Mouse (Mus musculus) liver, postnatal 0 days (tissue): ENCODE results near the gene Pjvk. TPM values are rescaled to one million over a fixed set of nuclear protein-coding genes. Genes with fewer than 3 reads are reported as not detected.

ENCODE experiments used
- ATAC-seq: fragments of 200-750 bp; cut with Nextera tagmentation; 2 replicates; pipeline ENCODE4 v1.8.0; 2017; ENCODE audit warnings: mild to moderate bottlenecking, moderate library complexity
- DNase-seq: peaks from one replicate; pipeline ENCODE4 v3.0.0-alpha.2; 2016
- H3K27ac ChIP-seq: fragments of 300-500 bp; sonication (generic); 2 replicates; pipeline ENCODE4 v1.5.1; 2014; ENCODE audit warnings: antibody characterized with exemption, moderate library complexity, mild to moderate bottlenecking, low read depth
- H3K27me3 ChIP-seq: fragments of 300-500 bp; sonication (generic); 2 replicates; pipeline ENCODE4 v1.6.1; 2014; ENCODE audit warnings: low read length, control low read depth, mixed read lengths; ENCODE audit not compliant: insufficient read depth
- H3K36me3 ChIP-seq: fragments of 300-500 bp; sonication (generic); replicated peaks from 2 replicates; pipeline ENCODE4 v1.6.1; 2014; ENCODE audit warnings: mild to moderate bottlenecking, control low read depth, low read length, moderate library complexity, mixed read lengths; ENCODE audit not compliant: insufficient read depth
- H3K4me1 ChIP-seq: fragments of 300-500 bp; sonication (generic); 2 replicates; pipeline ENCODE4 v1.6.1; 2014; ENCODE audit warnings: antibody characterized with exemption, mild to moderate bottlenecking, control low read depth; ENCODE audit not compliant: insufficient read depth
- H3K4me2 ChIP-seq: fragments of 300-500 bp; sonication (generic); 2 replicates; pipeline ENCODE4 v1.6.1; 2014; ENCODE audit warnings: low read depth, mild to moderate bottlenecking, low read length, moderate library complexity, mixed read lengths
- H3K4me3 ChIP-seq: fragments of 300-500 bp; sonication (generic); 2 replicates; pipeline ENCODE4 v1.5.1; 2014; ENCODE audit warnings: low read depth, low read length
- H3K9ac ChIP-seq: fragments of 300-500 bp; sonication (generic); replicated peaks from 2 replicates; pipeline ENCODE4 v1.6.1; 2014; ENCODE audit warnings: mild to moderate bottlenecking, moderate library complexity
- H3K9me3 ChIP-seq: fragments of 300-500 bp; sonication (generic); 2 replicates; pipeline ENCODE4 v1.6.1; 2016; ENCODE audit warnings: mild to moderate bottlenecking, control low read depth, low read length, mixed read lengths
- CTCF ChIP-seq: sonication (generic); IDR thresholded peaks from 2 replicates; pipeline ENCODE4 v1.5.1; 2016; ENCODE audit warnings: antibody characterized with exemption, low read depth
- EP300 ChIP-seq: IDR thresholded peaks from 2 replicates; pipeline ENCODE4 v1.6.1; 2016; ENCODE audit warnings: antibody characterized with exemption, low read depth, mild to moderate bottlenecking
- WGBS: fragments of 180-500 bp; shearing (Covaris S2); extraction: QIAGEN DNeasy Blood & Tissue Kit; methylation state at CpG from one replicate; pipeline ENCODE4 v1.1.7; 2014; ENCODE audit not compliant: insufficient replicate concordance; 5-methylcytosine and 5-hydroxymethylcytosine counted together
- polyA plus RNA-seq: library from polyadenylated mRNA; unstranded; fragments of >200 nt; fragmentation: Nextera tagmentation; extraction: Ambion mirVana; gene quantifications from 2 replicates; pipeline ENCODE4 v1.2.1, GENCODE M21; 2015

Gene Pjvk
- polyA plus RNA-seq, 1 experiment from 2014 or later, result not detected

DNA sequence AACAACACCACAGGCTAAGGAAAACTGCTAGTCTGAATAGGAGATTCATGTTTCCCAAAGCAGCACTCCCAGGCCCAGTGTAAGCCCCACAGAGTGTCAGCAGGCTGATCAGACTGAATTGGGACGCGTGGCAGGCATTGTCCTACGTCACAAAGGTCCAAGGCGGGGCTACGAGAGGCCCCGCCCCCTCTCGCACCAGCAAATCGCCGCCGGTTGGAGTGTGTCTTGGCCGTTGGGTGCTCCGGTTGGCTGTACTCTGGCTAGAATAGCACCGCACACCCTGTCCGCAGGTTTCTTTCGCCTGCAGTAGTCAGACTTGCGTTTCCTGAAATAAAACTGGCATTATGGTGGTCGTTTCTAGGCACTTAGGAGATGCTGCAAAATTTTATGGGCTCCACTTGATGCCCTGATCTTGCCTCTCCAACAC is 24.7 kb downstream of the Pjvk start, which contains the start of gene Fkbp7:
Fkbp7 (minus strand) TSS at position 151 of the 427 bp plus-strand sequence.
- Histone ChIP-seq H3K9me3 (no peaks in the 10 kb centered on the region), H3K4me1 (peaks cover 27% of the 10 kb centered on the region), H3K4me2 (peak within 1 kb of the TSS; percentile 75), H3K4me3 (peak within 1 kb of the TSS; percentile 53), H3K36me3 (peaks cover 2% of the 10 kb centered on the region; the same call in 1 of the 2 replicates), H3K27me3 (no peaks in the 10 kb centered on the region), H3K27ac (peak within 1 kb of the TSS; percentile 66), H3K9ac (peak within 1 kb of the TSS; percentile 61)
- under 1% methylated on average over 17 of the region's 17 CpGs for WGBS
- DNase-seq, result peak; percentile 93
- peak; percentile 86 for ATAC-seq
- TF ChIP-seq CTCF (no peak), EP300 (no peak)

DNA sequence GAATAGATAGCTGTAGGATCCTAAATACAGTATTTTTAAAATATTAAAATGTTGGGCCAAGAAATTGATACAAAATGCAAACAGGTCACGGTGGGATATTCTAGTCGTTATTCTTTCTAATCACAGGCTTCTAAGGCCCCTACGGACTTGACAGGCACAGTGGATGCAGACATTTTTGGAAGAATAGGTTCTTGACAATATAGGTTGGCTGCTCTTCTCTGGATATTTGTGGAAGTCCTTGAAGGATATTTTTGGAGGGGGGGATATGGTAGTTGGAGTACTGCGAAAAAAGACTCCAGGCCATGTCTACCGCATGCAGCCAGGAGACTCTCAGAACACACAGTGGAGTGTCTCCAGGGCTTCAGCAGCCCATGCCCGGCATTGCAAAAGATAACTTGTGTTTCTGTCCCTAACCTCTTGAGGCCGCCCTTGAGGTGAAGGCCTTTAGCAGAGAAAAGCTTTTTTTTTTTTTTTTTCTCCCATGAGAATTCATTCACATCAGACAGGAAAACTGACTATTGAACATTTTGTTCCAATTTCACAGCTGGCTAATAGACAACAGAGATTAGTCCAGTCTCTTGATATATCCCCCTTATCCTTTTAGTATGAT is 25.3 kb downstream of the Pjvk start:
- peak overlapping the region; percentile 62 for H3K27ac ChIP-seq
- peak; percentile 58 for TF ChIP-seq CTCF
- no peak for TF ChIP-seq EP300
- no peak overlapping the region for H3K9ac ChIP-seq
- ATAC-seq (no peak), DNase-seq (peak; percentile 48)
- peak overlapping the region; percentile 75 for H3K4me2 ChIP-seq
- no peaks in the 10 kb centered on the region for H3K9me3 ChIP-seq
- 33% methylated on average over 7 of the region's 7 CpGs for WGBS
- H3K4me3 ChIP-seq, result peak overlapping the region; percentile 53
- H3K36me3 ChIP-seq, result peaks cover 2% of the 10 kb centered on the region; the same call in 1 of the 2 replicates
- peaks cover 27% of the 10 kb centered on the region for H3K4me1 ChIP-seq
- H3K27me3 ChIP-seq, result no peaks in the 10 kb centered on the region

GRCm38 (mm10) chr2:76674725-76675427 is 26.6 kb downstream of the Pjvk start, which contains the start of gene Plekha3:
Gene Plekha3 (plus strand): TSS chr2:76675281.
- Histone ChIP-seq H3K4me1 (peaks cover 27% of the 10 kb centered on the region), H3K36me3 (peaks cover under 1% of the 10 kb centered on the region), H3K4me2 (peak within 1 kb of the TSS; percentile 88), H3K27ac (peak within 1 kb of the TSS; percentile 87), H3K9me3 (no peaks in the 10 kb centered on the region), H3K9ac (peak within 1 kb of the TSS; percentile 86), H3K27me3 (no peaks in the 10 kb centered on the region), H3K4me3 (peak within 1 kb of the TSS; percentile 86)
- TF ChIP-seq CTCF (no peak), EP300 (no peak)
- peak; percentile 83 for DNase-seq
- peak; percentile 79 for ATAC-seq
- WGBS, result 3% methylated on average over 40 of the region's 52 CpGs

- Histone ChIP-seq H3K4me3 (peak overlapping the region; percentile 86), H3K27me3 (no peaks in the 10 kb centered on the region), H3K4me1 (peaks cover 27% of the 10 kb centered on the region), H3K9ac (peak overlapping the region; percentile 86), H3K4me2 (peak overlapping the region; percentile 88), H3K27ac (peak overlapping the region; percentile 87), H3K9me3 (no peaks in the 10 kb centered on the region), H3K36me3 (peaks cover 6% of the 10 kb centered on the region)
- no peak for TF ChIP-seq EP300
- TF ChIP-seq CTCF, result no peak
- ATAC-seq (peak; percentile 62), DNase-seq (peak; percentile 46)
- 2% methylated on average over 31 of the region's 44 CpGs for WGBS
Observed at GRCm38 (mm10) chr2:76675451-76675850, 27.2 kb downstream of the Pjvk start.

DNA sequence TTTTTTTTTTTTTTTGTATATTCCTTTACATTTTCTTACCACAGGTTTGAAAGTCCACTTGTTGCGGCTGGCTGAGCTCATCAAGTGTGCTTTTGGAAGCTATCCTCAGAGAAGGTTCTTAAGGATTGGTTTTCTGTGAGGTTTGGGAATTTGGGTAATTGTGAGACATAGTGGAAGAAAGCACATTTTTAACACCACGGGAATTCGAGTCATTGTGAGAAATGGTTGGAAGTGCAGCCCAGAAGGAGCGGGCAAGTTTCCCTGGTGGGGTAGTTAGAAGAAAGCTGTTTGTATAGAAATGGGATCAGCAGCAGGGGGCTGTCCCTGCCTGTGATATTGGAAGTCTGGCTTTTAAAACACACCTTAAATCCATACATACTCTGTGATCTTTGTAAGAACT is 27.7 kb downstream of the Pjvk start:
- DNase-seq (no peak), ATAC-seq (no peak)
- Histone ChIP-seq H3K36me3 (peaks cover 10% of the 10 kb centered on the region), H3K4me1 (peaks cover 27% of the 10 kb centered on the region), H3K9me3 (no peaks in the 10 kb centered on the region), H3K27ac (no peak overlapping the region), H3K27me3 (no peaks in the 10 kb centered on the region), H3K4me3 (peak overlapping the region; percentile 86), H3K4me2 (peak overlapping the region; percentile 88), H3K9ac (peak overlapping the region; percentile 86)
- TF ChIP-seq CTCF (no peak), EP300 (no peak)
- WGBS, result 16% methylated on average over 4 of the region's 4 CpGs

DNA sequence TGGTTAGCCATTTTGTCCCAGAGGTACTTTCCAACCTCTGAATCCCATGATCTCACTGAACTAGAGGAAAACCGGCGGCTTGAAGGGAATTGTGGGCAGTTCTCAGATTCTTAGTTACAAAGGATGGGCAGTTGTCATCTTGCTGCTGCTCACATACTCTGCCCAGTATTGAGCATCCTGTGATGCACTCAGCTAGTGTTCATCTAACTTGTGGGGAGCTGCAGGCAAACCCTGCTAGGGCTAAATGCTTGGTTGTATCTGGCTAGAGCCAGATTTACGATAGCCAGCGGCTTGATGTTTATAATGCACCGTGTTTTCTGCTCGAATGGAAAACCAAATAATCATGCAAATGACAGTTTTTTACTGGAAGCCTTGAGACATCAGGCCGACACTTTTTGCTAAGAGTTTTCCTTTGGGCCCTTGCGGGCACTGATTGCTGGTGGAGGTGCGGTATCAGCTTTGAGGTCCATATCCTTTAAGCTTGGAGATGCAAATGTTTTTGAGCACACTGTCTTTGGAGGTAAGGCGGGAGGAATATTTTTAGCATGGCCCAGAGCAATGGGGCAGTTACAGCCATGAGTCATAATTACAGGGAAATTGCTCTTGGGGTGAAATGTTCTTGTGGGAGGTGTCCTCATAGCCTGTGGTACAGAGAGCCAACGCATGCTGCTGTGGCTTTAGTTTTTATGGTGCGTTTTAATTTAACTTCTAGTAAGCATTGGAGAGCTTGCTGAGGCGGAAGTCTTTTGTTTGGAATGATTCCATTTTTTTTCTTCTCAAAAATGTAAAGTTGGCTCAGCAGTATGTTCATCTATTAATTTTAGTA is 28.3 kb downstream of the Pjvk start:
- no peaks in the 10 kb centered on the region for H3K9me3 ChIP-seq
- 67% methylated on average over 13 of the region's 13 CpGs for whole genome bisulfite sequencing
- peaks cover 26% of the 10 kb centered on the region for H3K4me1 ChIP-seq
- H3K36me3 ChIP-seq, result peaks cover 13% of the 10 kb centered on the region
- no peak for ATAC-seq
- no peak overlapping the region for H3K27ac ChIP-seq
- TF ChIP-seq EP300, result no peak
- TF ChIP-seq CTCF, result no peak
- peak overlapping the region; percentile 86; the same call in 1 of the 2 replicates for H3K9ac ChIP-seq
- peak overlapping the region; percentile 88 for H3K4me2 ChIP-seq
- no peak overlapping the region for H3K4me3 ChIP-seq
- H3K27me3 ChIP-seq, result no peaks in the 10 kb centered on the region
- no peak for DNase-seq
